Mouse (Mus musculus) forebrain, postnatal 0 days (tissue): ENCODE measurements around the gene Gnmt. TPM values are rescaled to one million over a fixed set of nuclear protein-coding genes. Genes with fewer than 3 reads are reported as not detected.
"Not testable (repeated sequence)": the region's sequence is repeated elsewhere in the genome, so short reads cannot be mapped to it uniquely, and the experiment has no call there.

ENCODE experiments used
- ATAC-seq: fragments of 200-750 bp; cut with Nextera tagmentation; 2 replicates; pipeline ENCODE4 v1.8.0; 2017; ENCODE audit warnings: mild to moderate bottlenecking, moderate library complexity
- DNase-seq: peaks from one replicate; pipeline ENCODE4 v3.0.0-alpha.2; 2015
- H3K27ac ChIP-seq: fragments of 300-500 bp; sonication (generic); 2 replicates; pipeline ENCODE4 v1.5.1; 2014; ENCODE audit warnings: low read depth, mild to moderate bottlenecking, antibody characterized with exemption, low read length, moderate library complexity, mixed read lengths
- H3K27me3 ChIP-seq: fragments of 300-500 bp; sonication (generic); 2 replicates; pipeline ENCODE4 v1.6.1; 2014; ENCODE audit warnings: mild to moderate bottlenecking, low read length, mixed read lengths; ENCODE audit not compliant: insufficient read depth
- H3K36me3 ChIP-seq: fragments of 300-500 bp; sonication (generic); 2 replicates; pipeline ENCODE4 v1.6.1; 2014; ENCODE audit warnings: mild to moderate bottlenecking, moderate library complexity; ENCODE audit not compliant: insufficient read depth
- H3K4me1 ChIP-seq: fragments of 300-500 bp; sonication (generic); 2 replicates; pipeline ENCODE4 v1.6.1; 2014; ENCODE audit warnings: antibody characterized with exemption; ENCODE audit not compliant: insufficient read depth
- H3K4me2 ChIP-seq: fragments of 300-500 bp; sonication (generic); 2 replicates; pipeline ENCODE4 v1.6.1; 2014; ENCODE audit warnings: low read depth, mild to moderate bottlenecking, moderate library complexity
- H3K4me3 ChIP-seq: fragments of 300-500 bp; sonication (generic); 2 replicates; pipeline ENCODE4 v1.5.1; 2014; ENCODE audit warnings: low read depth, low read length, mixed read lengths
- H3K9ac ChIP-seq: fragments of 300-500 bp; sonication (generic); 2 replicates; pipeline ENCODE4 v1.6.1; 2014; ENCODE audit warnings: mild to moderate bottlenecking
- H3K9me3 ChIP-seq: fragments of 300-500 bp; sonication (generic); 2 replicates; pipeline ENCODE4 v1.6.1; 2016; ENCODE audit warnings: low read length
- CTCF ChIP-seq: sonication (generic); IDR thresholded peaks from 2 replicates; pipeline ENCODE4 v1.5.1; 2016; ENCODE audit warnings: antibody characterized with exemption, control low read depth, low read depth
- WGBS: fragments of 180-500 bp; shearing (Covaris S2); extraction: QIAGEN DNeasy Blood & Tissue Kit; methylation state at CpG from one replicate; pipeline ENCODE4 v1.1.7; 2014; 5-methylcytosine and 5-hydroxymethylcytosine counted together
- polyA plus RNA-seq: library from polyadenylated mRNA; unstranded; fragments of >200 nt; fragmentation: Nextera tagmentation; extraction: Ambion mirVana; gene quantifications from 2 replicates; pipeline ENCODE4 v1.2.1, GENCODE M21; 2015
- total RNA-seq: library from RNA; depleted of rRNA; stranded (reverse); fragments of >200 nt; gene quantifications from 2 replicates; pipeline ENCODE4 v1.2.3, GENCODE M21; 2014

The Gnmt gene
- total and polyA plus RNA-seq, 2 experiments from 2014 or later: 1.4 TPM; not detected in 1

- DNase-seq (no peak), ATAC-seq (peak; percentile 66)
- peak overlapping the region; percentile 78 for H3K4me2 ChIP-seq
- peak overlapping the region; percentile 73 for H3K4me3 ChIP-seq
- H3K27me3 ChIP-seq: no peaks in the 10 kb centered on the region
- peak overlapping the region; percentile 80 for H3K27ac ChIP-seq
- WGBS: 7% methylated on average over 5 of the region's 5 CpGs
- peak overlapping the region; percentile 72 for H3K9ac ChIP-seq
- no peak for TF ChIP-seq CTCF
- peaks cover 22% of the 10 kb centered on the region for H3K36me3 ChIP-seq
- 0 out of 2 replicates have a peak, but pooled peaks cover 4% of the 10 kb centered on the region for H3K4me1 ChIP-seq
- H3K9me3 ChIP-seq: no peaks in the 10 kb centered on the region
Observed at GRCm38 (mm10) chr17:46772038-46772403, 43.1 kb upstream of the Gnmt start.

- Histone ChIP-seq H3K36me3 (peaks cover 19% of the 10 kb centered on the region), H3K4me2 (peak overlapping the region; percentile 78), H3K4me1 (0 out of 2 replicates have a peak, but pooled peaks cover 4% of the 10 kb centered on the region), H3K27me3 (no peaks in the 10 kb centered on the region), H3K4me3 (peak overlapping the region; percentile 73), H3K27ac (peak overlapping the region; percentile 80), H3K9ac (peak overlapping the region; percentile 72), H3K9me3 (no peaks in the 10 kb centered on the region)
- TF ChIP-seq CTCF: no peak
- WGBS: 64% methylated on average over 17 of the region's 17 CpGs
- DNase-seq (no peak), ATAC-seq (no peak)
Observed at GRCm38 (mm10) chr17:46771616-46772015, 42.6 kb upstream of the Gnmt start.

GRCm38 (mm10) chr17:46771025-46771424 lies 42.1 kb upstream of the Gnmt start:
- DNase-seq: no peak
- no peaks in the 10 kb centered on the region for H3K9me3 ChIP-seq
- no peak for ATAC-seq
- WGBS: 89% methylated on average over 4 of the region's 4 CpGs
- peaks cover 13% of the 10 kb centered on the region for H3K36me3 ChIP-seq
- no peak overlapping the region for H3K9ac ChIP-seq
- no peaks in the 10 kb centered on the region for H3K27me3 ChIP-seq
- H3K4me3 ChIP-seq: no peak overlapping the region
- TF ChIP-seq CTCF: peak; percentile 42
- H3K27ac ChIP-seq: no peak overlapping the region
- H3K4me1 ChIP-seq: 0 out of 2 replicates have a peak, but pooled peaks cover 4% of the 10 kb centered on the region
- no peak overlapping the region for H3K4me2 ChIP-seq

- ATAC-seq (no peak), DNase-seq (no peak)
- Histone ChIP-seq H3K4me1 (0 out of 2 replicates have a peak, but pooled peaks cover 4% of the 10 kb centered on the region), H3K27me3 (no peaks in the 10 kb centered on the region), H3K9me3 (no peaks in the 10 kb centered on the region), H3K4me3 (no peak overlapping the region), H3K4me2 (no peak overlapping the region), H3K9ac (no peak overlapping the region), H3K27ac (no peak overlapping the region), H3K36me3 (peaks cover 8% of the 10 kb centered on the region)
- WGBS: 93% methylated on average over 11 of the region's 11 CpGs
- no peak for TF ChIP-seq CTCF
Observed at GRCm38 (mm10) chr17:46770546-46770945, 41.6 kb upstream of the Gnmt start.

- 56% methylated on average over 8 of the region's 8 CpGs for WGBS
- 0 out of 2 replicates have a peak, but pooled peaks cover 4% of the 10 kb centered on the region for H3K4me1 ChIP-seq
- H3K4me2 ChIP-seq: no peak overlapping the region
- no peak for TF ChIP-seq CTCF
- H3K27me3 ChIP-seq: no peaks in the 10 kb centered on the region
- DNase-seq (no peak), ATAC-seq (no peak)
- H3K4me3 ChIP-seq: no peak overlapping the region
- H3K27ac ChIP-seq: no peak overlapping the region
- H3K9me3 ChIP-seq: no peaks in the 10 kb centered on the region
- H3K36me3 ChIP-seq: no peaks in the 10 kb centered on the region
- H3K9ac ChIP-seq: no peak overlapping the region
Observed at GRCm38 (mm10) chr17:46767868-46768267, 38.9 kb upstream of the Gnmt start.

- not testable (repeated sequence) for H3K27me3 ChIP-seq, H3K9ac ChIP-seq, H3K4me2 ChIP-seq, ATAC-seq, H3K9me3 ChIP-seq, H3K4me3 ChIP-seq, DNase-seq, H3K36me3 ChIP-seq, H3K4me1 ChIP-seq, H3K27ac ChIP-seq
- WGBS: 57% methylated on average over 9 of the region's 9 CpGs
Observed at GRCm38 (mm10) chr17:46764916-46765315, 35.9 kb upstream of the Gnmt start.

- Histone ChIP-seq H3K27me3 (no peaks in the 10 kb centered on the region), H3K9ac (no peak within 1 kb of the TSS), H3K27ac (no peak within 1 kb of the TSS), H3K9me3 (no peaks in the 10 kb centered on the region), H3K4me1 (no peaks in the 10 kb centered on the region), H3K4me3 (no peak within 1 kb of the TSS), H3K4me2 (no peak within 1 kb of the TSS), H3K36me3 (no peaks in the 10 kb centered on the region)
- ATAC-seq (no peak), DNase-seq (no peak)
- WGBS: 62% methylated on average over 2 of the region's 2 CpGs
- TF ChIP-seq CTCF: no peak
Observed at GRCm38 (mm10) chr17:46763544-46763943, 34.6 kb upstream of the Gnmt start, which contains the start of gene Ptcra. TSS of gene Ptcra (minus strand) at chr17:46763712.
